Mouse (Mus musculus) cerebellum, adult 18-20 months (tissue): Measurements from ENCODE around the gene Polr1c.

Experiments used
- DNase-seq, 2 experiments: peaks; one replicate each; pipeline ENCODE4 v3.0.0; 2021

Polr1c gene

GRCm38 (mm10) chr17:46203078-46203477 lies 44.8 kb downstream of the Polr1c start:
- peak in 1 of 2 experiments; percentile 17 for DNase-seq

- peak; percentile 89 to 96 for DNase-seq
Measured at GRCm38 (mm10) chr17:46202421-46203071, 45.3 kb downstream of the Polr1c start, which contains the start of the genes Polh and Xpo5. TSS of gene Polh (minus strand) at chr17:46202645. TSS of gene Xpo5 (plus strand) at chr17:46202782.

GRCm38 (mm10) chr17:46201151-46201550 lies 46.7 kb downstream of the Polr1c start:
- DNase-seq = no peak
